In the genomic region with DNA sequence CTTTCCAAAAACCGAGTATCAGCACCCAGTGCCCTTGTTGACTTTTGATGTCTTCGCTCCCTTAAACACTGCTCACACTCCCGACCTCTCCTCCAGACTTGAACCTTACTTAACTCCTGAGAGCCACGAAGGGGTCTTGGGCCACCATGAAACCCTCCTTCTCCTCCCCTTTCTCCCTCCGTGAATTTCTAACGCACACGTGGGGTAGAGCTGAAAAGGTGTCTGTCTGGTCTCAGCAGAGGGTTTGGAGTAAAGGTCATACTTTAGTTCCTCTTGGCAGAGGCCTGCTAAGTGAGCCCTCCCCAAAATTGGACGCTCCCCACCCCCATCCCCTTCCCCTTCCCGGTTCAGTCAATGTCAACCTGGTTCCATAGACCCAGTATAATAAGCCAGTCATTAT, we compare ENCODE assay signal across 9 mouse cellular contexts. TPM values are rescaled to one million over a fixed set of nuclear protein-coding genes. Genes with fewer than 3 reads are reported as not detected.
A peak's percentile ranks its signal among the peaks of the same experiment; 100 is the strongest.
DNase-seq lines count a peak whose midpoint lies in the region; ATAC-seq and TF ChIP-seq lines count a peak whose summit lies in the region.
"Had no signal": no experiment of that assay in that cellular context is flagged by ENCODE, and none has a peak within 500 bp of the region (broad histone marks: within the 10 kb centered on the region; RNA-seq: fewer than 3 reads in every experiment).

No protein-coding gene starts in this region.

- H3K36me3 ChIP-seq in E14TG2a.4 (ENCODE audit: insufficient read depth, low read length), result no peaks in the 10 kb centered on the region
- H3K36me3 ChIP-seq in midbrain, embryonic 13.5 days, result no peaks in the 10 kb centered on the region

- WGBS in midbrain, embryonic 13.5 days, result 3% methylated on average over 9 of the region's 9 CpGs

- peak overlapping the region; percentile 85 for H3K4me3 ChIP-seq in E14TG2a.4 (replicated peaks; ENCODE audit: low read length)
- H3K4me3 ChIP-seq in midbrain, embryonic 13.5 days (replicated peaks), result peak overlapping the region; percentile 97

- no peak for ATAC-seq in midbrain, embryonic 13.5 days

- peak overlapping the region; percentile 70 for H3K9ac ChIP-seq in midbrain, embryonic 13.5 days (replicated peaks)

- TF ChIP-seq CTCF in E14TG2a.4 (conservative IDR thresholded peaks at IDR 0.05; ENCODE audit: low read length), result no peak

- H3K9me3 ChIP-seq in E14TG2a.4 (ENCODE audit: low read length), result no peaks in the 10 kb centered on the region
- no peaks in the 10 kb centered on the region for H3K9me3 ChIP-seq in midbrain, embryonic 13.5 days

- peak overlapping the region; percentile 78; the same call in 1 of the 2 replicates for H3K27ac ChIP-seq in midbrain, embryonic 13.5 days

- H3K27me3 ChIP-seq in E14TG2a.4 (ENCODE audit: insufficient read depth, low read length), result no peaks in the 10 kb centered on the region
- H3K27me3 ChIP-seq in midbrain, embryonic 13.5 days, result no peaks in the 10 kb centered on the region

- DNase-seq in adrenal gland, postnatal 36 days, result peak; percentile 3 to 44
- DNase-seq in adrenal gland, postnatal 25 days, result no peak
- peak; percentile 4 for DNase-seq in forelimb bud, embryonic 11.5 days (ENCODE audit: low read depth, low spot score)
- peak; percentile 48 for DNase-seq in kidney, postnatal 10 days
- DNase-seq in adipocyte (ENCODE audit: low spot score), result no peak
- no peak for DNase-seq in right cerebral cortex, postnatal 4 days

- peak overlapping the region; percentile 62 for H3K4me2 ChIP-seq in midbrain, embryonic 13.5 days (replicated peaks)

- H3K4me1 ChIP-seq in E14TG2a.4 (replicated peaks; ENCODE audit: low read depth, low read length), result peaks cover 13% of the 10 kb centered on the region
- H3K4me1 ChIP-seq in midbrain, embryonic 13.5 days (replicated peaks), result peaks cover 19% of the 10 kb centered on the region

RNA-seq across cellular contexts. Expression of gene Mpc2, which starts 1.2 kb away (rescaled TPM):
- 100 to 1,000 TPM; 264 to 303 TPM for total RNA-seq in adrenal gland, postnatal 36 days (2021)
- total RNA-seq in adrenal gland, postnatal 25 days (2021), result 194 and 205 TPM in 2 replicates
- 162 and 170 TPM in 2 replicates for polyA plus RNA-seq in midbrain, embryonic 13.5 days (2015; fragmentation: Nextera tagmentation; extraction: Ambion mirVana)

RNA-seq across cellular contexts. Expression of gene Dcaf6, which starts 1.4 kb away (rescaled TPM):
- total RNA-seq in adrenal gland, postnatal 36 days (2021), result 10 to 100 TPM; 32.0 to 35.0 TPM
- 33.2 and 35.2 TPM in 2 replicates for total RNA-seq in adrenal gland, postnatal 25 days (2021)
- polyA plus RNA-seq in midbrain, embryonic 13.5 days (2015; fragmentation: Nextera tagmentation; extraction: Ambion mirVana), result 11.6 and 13.6 TPM in 2 replicates

RNA-seq across cellular contexts. Expression of gene Adcy10, which starts 23.3 kb away (rescaled TPM):
- 1 to 10 TPM; 1.1 to 1.8 TPM for total RNA-seq in adrenal gland, postnatal 36 days (2021)
- 0.62 and 0.70 TPM in 2 replicates for total RNA-seq in adrenal gland, postnatal 25 days (2021)
- polyA plus RNA-seq in midbrain, embryonic 13.5 days (2015; fragmentation: Nextera tagmentation; extraction: Ambion mirVana), result 0.11 and 0.15 TPM in 2 replicates
- total RNA-seq: hematopoietic stem cell, adult 5-6 weeks had no signal

Comparison
In these comparisons a context has a peak if more than half of its experiments do, and no peak if none do; other contexts are left out.
1. DNase-seq: peak in adrenal gland, postnatal 36 days (2 of 2), forelimb bud, embryonic 11.5 days (single experiment) and kidney, postnatal 10 days (single experiment); none in adrenal gland, postnatal 25 days (single experiment), adipocyte (single experiment) and right cerebral cortex, postnatal 4 days (single experiment).